Mouse (Mus musculus) stomach, embryonic 16.5 days (tissue): ENCODE measurements around the gene Fam160b1. TPM values are rescaled to one million over a fixed set of nuclear protein-coding genes. Genes with fewer than 3 reads are reported as not detected.
A peak's percentile ranks its signal among the peaks of the same experiment; 100 is the strongest.

Experiments
- ATAC-seq: fragments of 200-750 bp; cut with Nextera tagmentation; 2 replicates; pipeline ENCODE4 v1.8.0; 2017; ENCODE audit warnings: moderate number of reproducible peaks, moderate TSS enrichment; ENCODE audit not compliant: insufficient read depth, low FRiP score
- H3K27ac ChIP-seq: fragments of 300-500 bp; sonication (generic); 2 replicates; pipeline ENCODE4 v1.5.1; 2014; ENCODE audit warnings: low read length
- H3K27me3 ChIP-seq: fragments of 300-500 bp; sonication (generic); 2 replicates; pipeline ENCODE4 v1.6.1; 2014; ENCODE audit warnings: low read length, control low read depth, mixed read lengths; ENCODE audit not compliant: control insufficient read depth, insufficient read depth
- H3K36me3 ChIP-seq: fragments of 300-500 bp; sonication (generic); 2 replicates; pipeline ENCODE4 v1.6.1; 2014; ENCODE audit warnings: low read length; ENCODE audit not compliant: control insufficient read depth, insufficient read depth
- H3K4me1 ChIP-seq: fragments of 300-500 bp; sonication (generic); 2 replicates; pipeline ENCODE4 v1.6.1; 2014; ENCODE audit warnings: low read length, control low read depth, mixed read lengths; ENCODE audit not compliant: control insufficient read depth, insufficient read depth
- H3K4me2 ChIP-seq: fragments of 300-500 bp; sonication (generic); 2 replicates; pipeline ENCODE4 v1.6.1; 2014; ENCODE audit warnings: low read depth, low read length, mixed read lengths
- H3K4me3 ChIP-seq: fragments of 300-500 bp; sonication (generic); replicated peaks from 2 replicates; pipeline ENCODE4 v1.5.1; 2014; ENCODE audit warnings: mild to moderate bottlenecking, low read length
- H3K9ac ChIP-seq: fragments of 300-500 bp; sonication (generic); 2 replicates; pipeline ENCODE4 v1.6.1; 2014; ENCODE audit warnings: low read length
- H3K9me3 ChIP-seq: fragments of 300-500 bp; sonication (generic); replicated peaks from 2 replicates; pipeline ENCODE4 v1.6.1; 2016; ENCODE audit warnings: low read length, control low read depth; ENCODE audit not compliant: control insufficient read depth
- WGBS: fragments of 180-500 bp; shearing (Covaris S2); extraction: QIAGEN DNeasy Blood & Tissue Kit; methylation state at CpG from one replicate; pipeline ENCODE4 v1.1.7; 2014; 5-methylcytosine and 5-hydroxymethylcytosine counted together
- polyA plus RNA-seq: library from polyadenylated mRNA; unstranded; fragments of >200 nt; fragmentation: Nextera tagmentation; extraction: Ambion mirVana; gene quantifications from 2 replicates; pipeline ENCODE4 v1.2.1, GENCODE M21; 2015

Gene Fam160b1
- polyA plus RNA-seq, 1 experiment from 2014 or later, result 11.6 TPM

GRCm38 (mm10) chr19:57361131-57361938 is 855 bp downstream of the Fam160b1 start:
- WGBS, result under 1% methylated on average over 73 of the region's 78 CpGs
- H3K9me3 ChIP-seq, result no peaks in the 10 kb centered on the region
- peak; percentile 21 for ATAC-seq
- peak overlapping the region; percentile 92 for H3K4me3 ChIP-seq
- peak overlapping the region; percentile 97 for H3K27ac ChIP-seq
- no peaks in the 10 kb centered on the region for H3K36me3 ChIP-seq
- no peaks in the 10 kb centered on the region for H3K27me3 ChIP-seq
- peak overlapping the region; percentile 99 for H3K9ac ChIP-seq
- H3K4me2 ChIP-seq, result peak overlapping the region; percentile 61
- H3K4me1 ChIP-seq, result peaks cover 44% of the 10 kb centered on the region

- Histone ChIP-seq H3K9ac (peak overlapping the region; percentile 99), H3K4me2 (peak overlapping the region; percentile 61), H3K27me3 (no peaks in the 10 kb centered on the region), H3K4me3 (peak overlapping the region; percentile 92), H3K4me1 (peaks cover 49% of the 10 kb centered on the region), H3K36me3 (no peaks in the 10 kb centered on the region), H3K27ac (peak overlapping the region; percentile 97), H3K9me3 (no peaks in the 10 kb centered on the region)
- WGBS, result 10% methylated on average over 3 of the region's 3 CpGs
- no peak for ATAC-seq
Observed at GRCm38 (mm10) chr19:57361939-57362307, 1.4 kb downstream of the Fam160b1 start.

DNA sequence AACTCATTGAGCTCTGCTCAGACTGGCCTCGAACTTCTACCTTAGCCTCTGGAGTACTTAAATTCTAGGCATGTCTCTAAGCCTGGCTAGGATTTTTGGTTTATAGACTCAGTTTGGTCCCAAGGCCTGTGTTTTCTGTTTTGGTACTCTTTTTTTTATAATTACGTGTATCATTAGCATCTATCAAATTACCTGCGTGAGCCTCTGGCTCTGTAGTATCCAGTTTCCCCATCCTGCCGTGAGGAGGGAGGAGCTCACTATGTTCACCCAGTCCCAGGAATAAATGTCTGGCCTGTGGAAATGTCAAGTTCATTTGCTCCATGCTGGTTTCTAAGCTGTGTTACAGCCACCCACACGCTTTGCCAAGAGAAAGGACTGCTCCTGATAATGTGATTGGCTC is 2.1 kb downstream of the Fam160b1 start:
- H3K4me1 ChIP-seq, result peaks cover 54% of the 10 kb centered on the region
- ATAC-seq, result no peak

DNA sequence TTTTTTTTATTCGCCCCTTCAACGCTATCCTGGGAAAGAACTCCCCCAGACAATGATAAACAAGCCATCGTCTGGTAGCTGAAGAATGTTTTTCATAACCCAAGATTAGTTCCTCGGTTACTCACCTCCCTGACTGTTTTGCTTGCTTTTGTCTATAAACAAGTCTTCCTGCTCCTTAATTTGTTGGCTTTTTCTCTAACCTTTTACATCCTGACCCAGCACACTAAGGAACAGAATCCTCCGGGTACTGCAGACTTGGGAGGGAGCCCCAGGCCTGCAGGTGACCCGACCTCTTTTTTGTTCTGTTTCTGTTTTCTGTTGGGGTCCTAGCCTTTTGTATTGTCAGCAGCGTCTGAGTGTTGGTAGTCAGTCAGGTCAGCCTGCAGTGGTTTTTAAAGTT is 2.6 kb downstream of the Fam160b1 start:
- Histone ChIP-seq H3K4me2 (peak overlapping the region; percentile 61), H3K36me3 (no peaks in the 10 kb centered on the region), H3K4me3 (peak overlapping the region; percentile 26), H3K4me1 (peaks cover 57% of the 10 kb centered on the region), H3K27me3 (no peaks in the 10 kb centered on the region), H3K27ac (peak overlapping the region; percentile 34), H3K9me3 (no peaks in the 10 kb centered on the region), H3K9ac (peak overlapping the region; percentile 37; the same call in 1 of the 2 replicates)
- no peak for ATAC-seq
- 13% methylated on average over 7 of the region's 7 CpGs for WGBS

More for the DNA sequence above, 2.1 kb downstream of the Fam160b1 start:
- no peaks in the 10 kb centered on the region for H3K36me3 ChIP-seq
- H3K27ac ChIP-seq, result peak overlapping the region; percentile 34; the same call in 1 of the 2 replicates
- H3K4me3 ChIP-seq, result peak overlapping the region; percentile 26
- peak overlapping the region; percentile 28; the same call in 1 of the 2 replicates for H3K9ac ChIP-seq
- WGBS, result 31% methylated on average over 5 of the region's 5 CpGs
- H3K27me3 ChIP-seq, result no peaks in the 10 kb centered on the region
- H3K9me3 ChIP-seq, result no peaks in the 10 kb centered on the region
- peak overlapping the region; percentile 61 for H3K4me2 ChIP-seq

- Histone ChIP-seq H3K36me3 (no peaks in the 10 kb centered on the region), H3K9me3 (no peaks in the 10 kb centered on the region), H3K9ac (no peak overlapping the region), H3K4me1 (peaks cover 53% of the 10 kb centered on the region), H3K4me3 (peak overlapping the region; percentile 26), H3K27me3 (no peaks in the 10 kb centered on the region), H3K4me2 (peak overlapping the region; percentile 61), H3K27ac (peak overlapping the region; percentile 34; the same call in 1 of the 2 replicates)
- 83% methylated on average over 7 of the region's 7 CpGs for WGBS
- no peak for ATAC-seq
Observed at GRCm38 (mm10) chr19:57363538-57363937, 3.1 kb downstream of the Fam160b1 start.

- 33% methylated on average over 11 of the region's 11 CpGs for WGBS
- Histone ChIP-seq H3K9ac (no peak overlapping the region), H3K36me3 (0 out of 2 replicates have a peak, but pooled peaks cover 4% of the 10 kb centered on the region), H3K4me3 (no peak overlapping the region), H3K9me3 (no peaks in the 10 kb centered on the region), H3K27me3 (no peaks in the 10 kb centered on the region), H3K4me2 (peak overlapping the region; percentile 23; the same call in 1 of the 2 replicates), H3K4me1 (peaks cover 51% of the 10 kb centered on the region), H3K27ac (peak overlapping the region; percentile 77)
- no peak for ATAC-seq
Observed at GRCm38 (mm10) chr19:57364942-57365673, 4.6 kb downstream of the Fam160b1 start.

GRCm38 (mm10) chr19:57366007-57366406 is 5.5 kb downstream of the Fam160b1 start:
- Histone ChIP-seq H3K27me3 (no peaks in the 10 kb centered on the region), H3K4me2 (no peak overlapping the region), H3K4me3 (no peak overlapping the region), H3K9ac (no peak overlapping the region), H3K27ac (no peak overlapping the region; the same call in 1 of the 2 replicates), H3K36me3 (0 out of 2 replicates have a peak, but pooled peaks cover 4% of the 10 kb centered on the region), H3K9me3 (no peaks in the 10 kb centered on the region), H3K4me1 (peaks cover 51% of the 10 kb centered on the region)
- no peak for ATAC-seq
- 48% methylated on average over 8 of the region's 8 CpGs for whole genome bisulfite sequencing

- H3K4me1 ChIP-seq, result peaks cover 51% of the 10 kb centered on the region
- H3K9ac ChIP-seq, result no peak overlapping the region
- H3K36me3 ChIP-seq, result 0 out of 2 replicates have a peak, but pooled peaks cover 4% of the 10 kb centered on the region
- no peak for ATAC-seq
- no peaks in the 10 kb centered on the region for H3K27me3 ChIP-seq
- H3K27ac ChIP-seq, result no peak overlapping the region; the same call in 1 of the 2 replicates
- no peaks in the 10 kb centered on the region for H3K9me3 ChIP-seq
- 57% methylated on average over 5 of the region's 5 CpGs for WGBS
- no peak overlapping the region for H3K4me3 ChIP-seq
- no peak overlapping the region for H3K4me2 ChIP-seq
Observed at GRCm38 (mm10) chr19:57366626-57367025, 6.1 kb downstream of the Fam160b1 start.

- H3K4me3 ChIP-seq, result no peak overlapping the region
- WGBS, result 60% methylated on average over 4 of the region's 4 CpGs
- 0 out of 2 replicates have a peak, but pooled peaks cover 4% of the 10 kb centered on the region for H3K36me3 ChIP-seq
- H3K27me3 ChIP-seq, result no peaks in the 10 kb centered on the region
- no peak; the same call in 1 of the 2 replicates for ATAC-seq
- peak overlapping the region; percentile 21 for H3K27ac ChIP-seq
- H3K9ac ChIP-seq, result no peak overlapping the region
- no peaks in the 10 kb centered on the region for H3K9me3 ChIP-seq
- H3K4me2 ChIP-seq, result no peak overlapping the region
- peaks cover 51% of the 10 kb centered on the region for H3K4me1 ChIP-seq
Observed at GRCm38 (mm10) chr19:57367201-57367600, 6.7 kb downstream of the Fam160b1 start.
